Mouse (Mus musculus) neural tube, embryonic 14.5 days (tissue): Measurements from ENCODE around the gene Kcna7. TPM values are rescaled to one million over a fixed set of nuclear protein-coding genes. Genes with fewer than 3 reads are reported as not detected.

ENCODE experiments used
- ATAC-seq: fragments of 200-750 bp; cut with Nextera tagmentation; 2 replicates; pipeline ENCODE4 v1.8.0; 2017; ENCODE audit warnings: low read depth, mild to moderate bottlenecking, moderate TSS enrichment, moderate library complexity
- H3K27ac ChIP-seq: fragments of 300-500 bp; sonication (generic); 2 replicates; pipeline ENCODE4 v1.5.1; 2014; ENCODE audit warnings: low read depth, mild to moderate bottlenecking, control low read depth, low read length, moderate library complexity, mixed read lengths
- H3K27me3 ChIP-seq: fragments of 300-500 bp; sonication (generic); 2 replicates; pipeline ENCODE4 v1.6.1; 2014; ENCODE audit warnings: low read length; ENCODE audit not compliant: control insufficient read depth, insufficient read depth
- H3K36me3 ChIP-seq: fragments of 300-500 bp; sonication (generic); 2 replicates; pipeline ENCODE4 v1.6.1; 2014; ENCODE audit warnings: low read length, mixed read lengths; ENCODE audit not compliant: control insufficient read depth, insufficient read depth
- H3K4me1 ChIP-seq: fragments of 300-500 bp; sonication (generic); 2 replicates; pipeline ENCODE4 v1.6.1; 2014; ENCODE audit warnings: low read length; ENCODE audit not compliant: control insufficient read depth, insufficient read depth
- H3K4me2 ChIP-seq: fragments of 300-500 bp; sonication (generic); 2 replicates; pipeline ENCODE4 v1.6.1; 2014; ENCODE audit warnings: mild to moderate bottlenecking, low read depth, low read length, control low read depth
- H3K4me3 ChIP-seq: fragments of 300-500 bp; sonication (generic); 2 replicates; pipeline ENCODE4 v1.5.1; 2014; ENCODE audit warnings: low read depth, low read length, control low read depth, mixed read lengths
- H3K9ac ChIP-seq: fragments of 300-500 bp; sonication (generic); replicated peaks from 2 replicates; pipeline ENCODE4 v1.6.1; 2014; ENCODE audit warnings: low read depth, mild to moderate bottlenecking, control low read depth, low read length, mixed read lengths
- H3K9me3 ChIP-seq: fragments of 300-500 bp; sonication (generic); 2 replicates; pipeline ENCODE4 v1.6.1; 2016; ENCODE audit warnings: low read length; ENCODE audit not compliant: control insufficient read depth
- WGBS: fragments of 180-500 bp; shearing (Covaris S2); extraction: QIAGEN DNeasy Blood & Tissue Kit; methylation state at CpG from one replicate; pipeline ENCODE4 v1.1.7; 2014; 5-methylcytosine and 5-hydroxymethylcytosine counted together
- polyA plus RNA-seq: library from polyadenylated mRNA; unstranded; fragments of >200 nt; fragmentation: Nextera tagmentation; extraction: Ambion mirVana; gene quantifications from 2 replicates; pipeline ENCODE4 v1.2.1, GENCODE M21; 2014

Gene Kcna7
- polyA plus RNA-seq, 1 experiment from 2014 or later: not detected

- Histone ChIP-seq H3K27ac (no peak overlapping the region), H3K4me3 (no peak overlapping the region), H3K9me3 (no peaks in the 10 kb centered on the region), H3K27me3 (peaks cover 73% of the 10 kb centered on the region), H3K4me1 (peaks cover 4% of the 10 kb centered on the region; the same call in 1 of the 2 replicates), H3K9ac (no peak overlapping the region), H3K36me3 (no peaks in the 10 kb centered on the region), H3K4me2 (no peak overlapping the region)
- WGBS: 43% methylated on average over 12 of the region's 12 CpGs
- ATAC-seq: no peak
Observed at GRCm38 (mm10) chr7:45414740-45415224, 9.3 kb downstream of the Kcna7 start.

- H3K27me3 ChIP-seq: peaks cover 76% of the 10 kb centered on the region
- no peak overlapping the region for H3K27ac ChIP-seq
- no peak for ATAC-seq
- H3K9ac ChIP-seq: no peak overlapping the region
- H3K4me3 ChIP-seq: no peak overlapping the region
- WGBS: 9% methylated on average over 37 of the region's 37 CpGs
- no peaks in the 10 kb centered on the region for H3K9me3 ChIP-seq
- no peak overlapping the region; the same call in 1 of the 2 replicates for H3K4me2 ChIP-seq
- H3K36me3 ChIP-seq: peaks cover under 1% of the 10 kb centered on the region; the same call in 1 of the 2 replicates
- peaks cover 4% of the 10 kb centered on the region; the same call in 1 of the 2 replicates for H3K4me1 ChIP-seq
Observed at GRCm38 (mm10) chr7:45415636-45416035, 10.2 kb downstream of the Kcna7 start.

- H3K9me3 ChIP-seq: no peaks in the 10 kb centered on the region
- H3K27ac ChIP-seq: no peak overlapping the region
- peaks cover 23% of the 10 kb centered on the region for H3K36me3 ChIP-seq
- whole genome bisulfite sequencing: 7% methylated on average over 13 of the region's 13 CpGs
- no peak for ATAC-seq
- peaks cover 65% of the 10 kb centered on the region for H3K27me3 ChIP-seq
- H3K4me2 ChIP-seq: no peak overlapping the region
- H3K4me3 ChIP-seq: no peak overlapping the region
- peaks cover 4% of the 10 kb centered on the region; the same call in 1 of the 2 replicates for H3K4me1 ChIP-seq
- H3K9ac ChIP-seq: no peak overlapping the region
Observed at GRCm38 (mm10) chr7:45417962-45418492, 12.6 kb downstream of the Kcna7 start.

- WGBS: 10% methylated on average over 27 of the region's 27 CpGs
- Histone ChIP-seq H3K4me1 (no peaks in the 10 kb centered on the region), H3K27ac (no peak overlapping the region), H3K9ac (no peak overlapping the region), H3K9me3 (no peaks in the 10 kb centered on the region), H3K4me3 (no peak overlapping the region), H3K4me2 (no peak overlapping the region), H3K27me3 (peaks cover 46% of the 10 kb centered on the region), H3K36me3 (peaks cover 42% of the 10 kb centered on the region)
- no peak for ATAC-seq
Observed at GRCm38 (mm10) chr7:45419859-45420614, 14.6 kb downstream of the Kcna7 start.

GRCm38 (mm10) chr7:45420615-45420919 is 15.1 kb downstream of the Kcna7 start, which contains the start of gene Lhb:
Gene Lhb, plus strand, starts transcription at chr7:45420820.
- Histone ChIP-seq H3K9ac (no peak within 1 kb of the TSS), H3K4me3 (no peak within 1 kb of the TSS), H3K9me3 (no peaks in the 10 kb centered on the region), H3K27ac (no peak within 1 kb of the TSS), H3K36me3 (peaks cover 45% of the 10 kb centered on the region), H3K4me1 (no peaks in the 10 kb centered on the region), H3K4me2 (no peak within 1 kb of the TSS), H3K27me3 (peaks cover 40% of the 10 kb centered on the region)
- WGBS: 56% methylated on average over 6 of the region's 6 CpGs
- no peak for ATAC-seq

GRCm38 (mm10) chr7:45421194-45421593 is 15.7 kb downstream of the Kcna7 start:
- H3K9ac ChIP-seq: no peak overlapping the region
- WGBS: 90% methylated on average over 14 of the region's 14 CpGs
- no peaks in the 10 kb centered on the region for H3K4me1 ChIP-seq
- H3K27ac ChIP-seq: no peak overlapping the region
- H3K9me3 ChIP-seq: no peaks in the 10 kb centered on the region
- H3K36me3 ChIP-seq: peaks cover 45% of the 10 kb centered on the region
- H3K27me3 ChIP-seq: peaks cover 34% of the 10 kb centered on the region
- H3K4me3 ChIP-seq: no peak overlapping the region
- no peak overlapping the region for H3K4me2 ChIP-seq
- ATAC-seq: no peak

- WGBS: 96% methylated on average over 8 of the region's 8 CpGs
- Histone ChIP-seq H3K4me2 (no peak overlapping the region), H3K36me3 (peaks cover 52% of the 10 kb centered on the region), H3K9ac (no peak overlapping the region), H3K9me3 (no peaks in the 10 kb centered on the region), H3K4me3 (no peak overlapping the region), H3K4me1 (no peaks in the 10 kb centered on the region), H3K27me3 (no peaks in the 10 kb centered on the region), H3K27ac (no peak overlapping the region)
- no peak for ATAC-seq
Observed at GRCm38 (mm10) chr7:45426556-45426955, 21.1 kb downstream of the Kcna7 start.

- H3K4me1 ChIP-seq: peaks cover 28% of the 10 kb centered on the region
- H3K9me3 ChIP-seq: no peaks in the 10 kb centered on the region
- 1% methylated on average over 7 of the region's 7 CpGs for WGBS
- peak overlapping the region; percentile 93 for H3K4me2 ChIP-seq
- ATAC-seq: no peak
- peak overlapping the region; percentile 91; the same call in 1 of the 2 replicates for H3K27ac ChIP-seq
- H3K27me3 ChIP-seq: no peaks in the 10 kb centered on the region
- H3K9ac ChIP-seq: peak overlapping the region; percentile 68
- peak overlapping the region; percentile 65 for H3K4me3 ChIP-seq
- peaks cover 13% of the 10 kb centered on the region for H3K36me3 ChIP-seq
Observed at GRCm38 (mm10) chr7:45433835-45434202, 28.4 kb downstream of the Kcna7 start.
